Mouse (Mus musculus) midbrain, embryonic 14.5 days (tissue): Measurements from ENCODE around the gene Dgke. TPM values are rescaled to one million over a fixed set of nuclear protein-coding genes. Genes with fewer than 3 reads are reported as not detected.

Experiments
- ATAC-seq: fragments of 200-750 bp; cut with Nextera tagmentation; 2 replicates; pipeline ENCODE4 v1.8.0; 2017; ENCODE audit warnings: moderate number of reproducible peaks, moderate library complexity; ENCODE audit not compliant: low FRiP score, low TSS enrichment
- DNase-seq: peaks from one replicate; pipeline ENCODE4 v3.0.0-alpha.2; 2015
- H3K27ac ChIP-seq: fragments of 300-500 bp; sonication (generic); replicated peaks from 2 replicates; pipeline ENCODE4 v1.5.1; 2014; ENCODE audit warnings: mild to moderate bottlenecking, low read depth, low read length, moderate library complexity
- H3K27me3 ChIP-seq: fragments of 300-500 bp; sonication (generic); 2 replicates; pipeline ENCODE4 v1.6.1; 2014; ENCODE audit warnings: low read length, control low read depth, mixed read lengths; ENCODE audit not compliant: control insufficient read depth, insufficient read depth
- H3K36me3 ChIP-seq: fragments of 300-500 bp; sonication (generic); 2 replicates; pipeline ENCODE4 v1.6.1; 2014; ENCODE audit warnings: low read length, control low read depth; ENCODE audit not compliant: control insufficient read depth, insufficient read depth
- H3K4me1 ChIP-seq: fragments of 300-500 bp; sonication (generic); 2 replicates; pipeline ENCODE4 v1.6.1; 2014; ENCODE audit warnings: mild to moderate bottlenecking, antibody characterized with exemption, low read length, control low read depth; ENCODE audit not compliant: control insufficient read depth, insufficient read depth
- H3K4me2 ChIP-seq: fragments of 300-500 bp; sonication (generic); 2 replicates; pipeline ENCODE4 v1.6.1; 2014; ENCODE audit warnings: mild to moderate bottlenecking, low read length, moderate library complexity
- H3K4me3 ChIP-seq: fragments of 300-500 bp; sonication (generic); replicated peaks from 2 replicates; pipeline ENCODE4 v1.5.1; 2014; ENCODE audit warnings: low read depth, low read length
- H3K9ac ChIP-seq: fragments of 300-500 bp; sonication (generic); replicated peaks from 2 replicates; pipeline ENCODE4 v1.6.1; 2014; ENCODE audit warnings: mild to moderate bottlenecking, low read length, moderate library complexity
- H3K9me3 ChIP-seq: fragments of 300-500 bp; sonication (generic); 2 replicates; pipeline ENCODE4 v1.6.1; 2016; ENCODE audit warnings: low read length, control low read depth, mixed read lengths; ENCODE audit not compliant: control insufficient read depth
- WGBS: fragments of 180-500 bp; shearing (Covaris S2); extraction: QIAGEN DNeasy Blood & Tissue Kit; methylation state at CpG from one replicate; pipeline ENCODE4 v1.1.7; 2014; 5-methylcytosine and 5-hydroxymethylcytosine counted together
- polyA plus RNA-seq: library from polyadenylated mRNA; unstranded; fragments of >200 nt; fragmentation: Nextera tagmentation; extraction: Ambion mirVana; gene quantifications from 2 replicates; pipeline ENCODE4 v1.2.1, GENCODE M21; 2014

The Dgke gene
- 15.3 and 16.2 TPM in 2 replicates for polyA plus RNA-seq

DNA sequence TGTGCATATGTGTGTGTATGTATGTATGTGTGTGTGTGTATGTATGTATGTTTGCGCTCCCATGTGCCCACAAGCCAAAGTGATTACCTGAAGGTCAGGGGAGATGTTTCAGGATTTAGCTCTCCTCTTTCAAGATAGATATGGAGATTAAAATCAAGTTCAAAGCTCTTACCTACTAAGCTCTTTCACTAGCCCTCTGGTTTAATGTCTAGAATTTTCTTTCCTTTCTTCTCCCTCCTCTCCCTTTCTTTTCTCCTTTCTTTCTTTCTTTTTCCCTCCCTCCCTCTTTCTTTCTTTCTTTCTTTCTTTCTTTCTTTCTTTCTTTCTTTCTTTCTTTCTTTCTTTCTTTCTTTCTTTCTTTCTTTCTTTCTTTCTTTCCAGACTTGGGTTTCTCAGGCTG is at the start of gene Dgke:
Gene Dgke, minus strand, starts transcription at position 101 of the 400 bp plus-strand sequence.
- 96% methylated on average over 1 of the region's 1 CpGs for WGBS
- DNase-seq, result no peak

DNA sequence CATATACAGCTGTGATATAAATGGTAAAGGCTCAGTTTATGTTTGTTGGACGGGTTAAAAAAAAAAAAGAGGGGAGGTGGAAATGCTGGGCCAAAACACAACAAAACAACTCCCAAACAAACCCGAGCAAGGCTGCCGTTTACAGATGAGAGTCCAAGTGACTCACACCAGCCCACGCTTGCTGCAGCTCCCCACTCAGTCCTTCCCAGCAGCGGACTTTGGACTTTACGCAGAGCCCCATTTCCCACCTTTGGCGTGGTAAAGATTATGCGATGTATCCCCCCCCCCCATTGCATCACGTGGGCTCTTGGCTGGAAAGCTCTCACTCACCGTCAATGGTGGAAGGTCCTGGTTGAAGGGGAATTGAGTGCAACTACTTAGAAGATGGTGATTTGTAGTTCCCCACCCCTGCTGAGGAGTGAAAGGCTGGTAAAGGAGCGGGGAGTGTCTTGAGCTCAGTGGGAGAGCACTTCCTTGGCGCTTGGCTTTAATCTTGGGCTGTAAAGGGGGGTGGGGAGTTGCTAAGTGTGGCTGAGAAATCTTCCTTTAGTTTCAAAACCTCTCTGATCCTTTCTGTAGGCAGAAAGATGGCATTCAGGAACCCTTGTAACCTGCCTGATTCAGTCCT is 40.6 kb upstream of the Dgke start:
- Histone ChIP-seq H3K9me3 (no peaks in the 10 kb centered on the region), H3K27me3 (no peaks in the 10 kb centered on the region), H3K4me1 (no peaks in the 10 kb centered on the region), H3K36me3 (no peaks in the 10 kb centered on the region), H3K27ac (no peak overlapping the region), H3K4me2 (no peak overlapping the region), H3K4me3 (no peak overlapping the region), H3K9ac (no peak overlapping the region)
- ATAC-seq, result no peak
- DNase-seq, result no peak
- WGBS, result 26% methylated on average over 12 of the region's 12 CpGs

More for the DNA sequence above, at the start of gene Dgke:
- Histone ChIP-seq H3K4me3 (no peak within 1 kb of the TSS), H3K4me1 (no peaks in the 10 kb centered on the region), H3K4me2 (no peak within 1 kb of the TSS), H3K27ac (no peak within 1 kb of the TSS), H3K36me3 (no peaks in the 10 kb centered on the region), H3K27me3 (no peaks in the 10 kb centered on the region), H3K9ac (no peak within 1 kb of the TSS), H3K9me3 (no peaks in the 10 kb centered on the region)
- ATAC-seq, result no peak

- H3K4me1 ChIP-seq, result no peaks in the 10 kb centered on the region; the same call in 1 of the 2 replicates
- no peak overlapping the region for H3K4me2 ChIP-seq
- no peak for DNase-seq
- no peak overlapping the region for H3K27ac ChIP-seq
- no peak for ATAC-seq
- H3K36me3 ChIP-seq, result no peaks in the 10 kb centered on the region
- no peak overlapping the region for H3K4me3 ChIP-seq
- H3K27me3 ChIP-seq, result no peaks in the 10 kb centered on the region
- WGBS, result 85% methylated on average over 11 of the region's 11 CpGs
- H3K9ac ChIP-seq, result no peak overlapping the region
- no peaks in the 10 kb centered on the region for H3K9me3 ChIP-seq
These were observed 39.2 kb upstream of the Dgke start for GRCm38 (mm10) chr11:89105823-89106222.

- ATAC-seq, result no peak
- Histone ChIP-seq H3K4me2 (no peak overlapping the region), H3K27ac (no peak overlapping the region), H3K9me3 (no peaks in the 10 kb centered on the region), H3K4me3 (no peak overlapping the region), H3K9ac (no peak overlapping the region), H3K27me3 (no peaks in the 10 kb centered on the region), H3K36me3 (no peaks in the 10 kb centered on the region), H3K4me1 (no peaks in the 10 kb centered on the region; the same call in 1 of the 2 replicates)
- DNase-seq, result no peak
- WGBS, result 94% methylated on average over 8 of the region's 8 CpGs
These were observed 38.6 kb upstream of the Dgke start for GRCm38 (mm10) chr11:89105211-89105610.

DNA sequence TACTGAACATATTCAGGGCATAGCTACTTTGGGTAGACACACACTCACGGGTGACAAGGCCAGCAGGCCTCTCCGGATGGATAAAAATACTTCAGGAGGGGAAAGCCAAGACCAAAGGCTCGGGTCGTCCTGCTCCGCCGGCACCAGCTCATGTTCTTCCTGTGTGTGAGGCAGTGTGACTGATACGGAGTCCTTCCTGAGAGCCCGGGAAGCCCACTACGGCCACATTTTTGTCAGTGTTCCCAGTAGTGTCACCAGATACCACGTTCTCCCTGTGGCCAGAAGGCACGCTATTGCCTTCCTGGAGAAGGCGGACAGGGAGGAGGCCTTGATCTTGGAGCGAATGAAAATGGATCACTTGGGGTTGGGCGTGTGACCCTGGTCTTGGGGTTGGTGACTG is 36.5 kb upstream of the Dgke start:
- Histone ChIP-seq H3K27ac (no peak overlapping the region), H3K9ac (no peak overlapping the region), H3K4me1 (no peaks in the 10 kb centered on the region; the same call in 1 of the 2 replicates), H3K4me2 (no peak overlapping the region), H3K9me3 (no peaks in the 10 kb centered on the region), H3K4me3 (no peak overlapping the region), H3K27me3 (no peaks in the 10 kb centered on the region), H3K36me3 (no peaks in the 10 kb centered on the region)
- DNase-seq (no peak), ATAC-seq (no peak)
- whole genome bisulfite sequencing, result 93% methylated on average over 14 of the region's 14 CpGs

GRCm38 (mm10) chr11:89100826-89101321 is 34.2 kb upstream of the Dgke start:
- Histone ChIP-seq H3K36me3 (no peaks in the 10 kb centered on the region), H3K4me2 (peak overlapping the region; percentile 50), H3K9me3 (no peaks in the 10 kb centered on the region), H3K4me1 (no peaks in the 10 kb centered on the region; the same call in 1 of the 2 replicates), H3K27me3 (no peaks in the 10 kb centered on the region), H3K4me3 (peak overlapping the region; percentile 17), H3K27ac (peak overlapping the region; percentile 49; the same call in 1 of the 2 replicates), H3K9ac (peak overlapping the region; percentile 36; the same call in 1 of the 2 replicates)
- 27% methylated on average over 17 of the region's 17 CpGs for WGBS
- no peak for ATAC-seq
- peak; percentile 56 for DNase-seq

DNA sequence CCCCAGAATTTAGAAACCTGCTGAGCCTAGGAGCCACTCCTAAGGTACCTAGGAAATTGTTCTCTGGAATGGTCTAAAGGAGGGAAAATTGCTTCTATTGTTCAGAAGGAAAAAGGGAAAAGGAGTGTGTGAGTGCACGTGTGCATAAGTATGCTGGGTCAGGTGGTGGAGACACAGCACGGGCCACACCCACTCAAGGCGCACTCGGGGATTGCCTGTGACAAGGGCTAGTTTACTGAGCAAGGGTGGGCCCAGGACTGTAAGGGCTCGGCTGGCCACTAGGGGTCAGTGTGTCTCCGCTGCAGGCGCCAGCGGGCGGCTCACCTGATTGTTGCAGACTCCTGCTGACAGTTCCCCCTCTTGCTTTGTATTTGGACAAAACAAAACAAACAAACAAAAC is 33.8 kb upstream of the Dgke start:
- Histone ChIP-seq H3K27me3 (no peaks in the 10 kb centered on the region), H3K9ac (no peak overlapping the region), H3K4me3 (peak overlapping the region; percentile 17), H3K4me2 (peak overlapping the region; percentile 50), H3K9me3 (no peaks in the 10 kb centered on the region), H3K4me1 (no peaks in the 10 kb centered on the region; the same call in 1 of the 2 replicates), H3K27ac (0 out of 2 replicates have a peak overlapping the region, but pooled peaks have one; percentile 49), H3K36me3 (no peaks in the 10 kb centered on the region)
- ATAC-seq (peak; percentile 68; the same call in 1 of the 2 replicates), DNase-seq (peak; percentile 90)
- WGBS, result under 1% methylated on average over 9 of the region's 9 CpGs

- Histone ChIP-seq H3K27ac (no peak overlapping the region), H3K27me3 (no peaks in the 10 kb centered on the region), H3K9ac (no peak overlapping the region), H3K9me3 (no peaks in the 10 kb centered on the region), H3K4me3 (no peak overlapping the region), H3K4me1 (no peaks in the 10 kb centered on the region; the same call in 1 of the 2 replicates), H3K36me3 (no peaks in the 10 kb centered on the region), H3K4me2 (no peak overlapping the region)
- DNase-seq (no peak), ATAC-seq (no peak)
- 67% methylated on average over 6 of the region's 6 CpGs for WGBS
These were observed 32.3 kb upstream of the Dgke start for GRCm38 (mm10) chr11:89098930-89099329.
